Mouse (Mus musculus) cerebellum, adult (tissue): ENCODE measurements at regions not wholly inside any gene's neighbourhood (a gene's known extent, or its start where the extent isn't known, plus 50 kb on each side); places are given as distances from the start of the nearest gene placed in this dataset.

ENCODE experiments used
- ATAC-seq: cut with Nextera tagmentation; 2 replicates; pipeline ENCODE4 v1.9.2; 2017; ENCODE audit warnings: mild to moderate bottlenecking, moderate library complexity, mixed read lengths; ENCODE audit not compliant: insufficient number of reproducible peaks, low FRiP score, low TSS enrichment

DNA sequence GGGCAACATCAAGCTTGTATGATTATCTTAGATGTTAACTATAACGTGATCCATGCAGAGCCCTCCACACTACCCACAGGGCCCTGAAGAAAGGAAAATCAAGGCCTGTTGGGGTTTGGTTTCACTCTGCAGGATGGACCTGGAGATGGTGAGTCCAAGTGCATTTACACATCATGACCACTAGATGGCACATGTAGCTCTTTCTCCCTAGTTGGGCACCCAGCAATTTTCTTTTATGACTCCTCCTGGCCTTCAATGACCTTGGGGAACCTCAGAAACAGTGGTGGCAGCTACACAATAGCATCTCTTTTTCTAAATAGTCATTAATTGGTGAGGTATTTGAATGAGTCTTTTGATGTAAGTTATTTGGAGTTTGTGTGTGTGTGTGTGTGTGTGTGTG is 442.1 kb downstream of the Etnk1 start:
- no peak for ATAC-seq

DNA sequence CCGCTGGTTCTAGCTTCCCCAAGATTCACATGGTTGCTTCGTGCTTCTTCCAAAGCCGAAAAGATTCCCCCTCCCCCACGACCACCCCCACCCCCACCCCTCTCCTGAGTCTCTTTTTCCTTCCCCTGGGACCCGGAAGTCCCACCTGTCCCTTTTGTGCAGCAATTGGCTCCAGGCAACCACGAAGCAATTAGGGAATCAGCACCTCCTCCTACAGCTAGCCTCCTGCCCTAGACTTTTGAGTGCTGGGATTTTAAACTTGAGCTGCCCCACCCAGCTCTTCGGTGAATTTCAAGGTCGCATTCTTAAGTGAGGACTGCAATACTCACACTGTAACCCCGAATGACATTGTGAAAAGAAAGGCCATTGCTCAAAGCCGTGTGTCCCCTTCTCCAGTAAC is 445.9 kb downstream of the Etnk1 start:
- no peak for ATAC-seq

DNA sequence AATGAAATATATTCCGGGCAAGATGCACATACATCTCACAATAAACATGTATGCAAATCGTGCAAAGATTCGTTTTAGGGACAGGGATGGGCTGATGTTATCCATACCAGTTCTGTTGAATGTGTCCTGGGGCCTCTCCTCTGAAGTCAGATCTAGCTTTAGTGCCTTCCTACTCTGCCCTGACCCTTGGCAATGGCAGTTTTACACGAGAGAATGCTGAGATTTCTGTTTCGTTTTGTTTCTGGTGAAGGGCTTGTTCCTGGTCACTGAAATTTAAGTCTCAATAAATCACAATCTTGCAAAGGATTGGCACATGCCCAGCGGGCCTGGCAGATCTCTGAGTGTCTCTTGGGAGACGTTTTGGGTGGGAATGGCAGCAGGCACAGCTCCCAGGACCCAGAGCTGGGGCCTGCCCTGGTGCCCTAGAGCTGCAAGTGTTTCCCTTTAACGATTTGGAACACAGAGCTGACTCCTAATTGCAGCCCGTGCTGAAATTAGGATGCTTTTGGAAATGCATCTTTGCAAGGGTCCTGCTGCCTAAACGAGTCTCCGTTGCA is 447.5 kb downstream of the Etnk1 start:
- no peak for ATAC-seq

DNA sequence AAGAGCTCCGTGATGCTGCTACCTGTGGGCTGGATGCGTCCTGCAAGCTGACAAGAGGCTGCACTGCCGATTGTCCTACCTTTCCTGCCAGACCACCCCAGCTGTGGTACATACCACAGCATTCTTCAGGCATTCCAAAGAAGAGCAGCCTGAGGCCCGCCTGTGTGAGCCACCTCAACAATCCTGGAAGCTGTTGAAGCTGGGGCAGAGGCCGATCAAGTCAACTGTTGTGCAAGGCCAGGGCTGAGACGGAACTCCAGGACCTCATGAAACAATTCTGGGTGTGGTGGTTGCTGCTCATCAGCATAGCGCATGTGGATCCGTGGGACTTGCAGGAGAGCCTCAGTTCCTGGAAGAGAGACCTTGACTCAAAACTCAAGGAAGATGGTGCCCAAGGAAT is 448.3 kb downstream of the Etnk1 start:
- no peak for ATAC-seq

DNA sequence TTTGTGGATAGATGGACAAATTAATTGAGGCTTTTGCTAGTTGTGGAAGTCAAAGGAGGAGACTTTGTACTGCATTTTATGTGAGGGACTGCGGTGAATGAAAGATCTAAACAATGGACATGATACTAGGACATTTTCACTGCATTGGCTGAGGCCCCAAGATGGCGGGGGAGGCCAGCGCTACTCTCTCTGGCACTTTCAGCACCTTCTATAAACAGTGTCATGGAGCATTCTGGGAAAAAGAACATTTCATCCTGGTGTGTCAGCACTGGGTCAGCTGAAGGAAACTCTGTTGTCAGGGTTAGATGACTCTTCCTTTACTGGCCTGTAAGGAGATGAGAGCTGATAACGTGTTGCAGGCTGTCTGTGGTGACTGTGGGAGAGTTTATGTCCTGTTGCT is 449.4 kb downstream of the Etnk1 start:
- no peak for ATAC-seq

DNA sequence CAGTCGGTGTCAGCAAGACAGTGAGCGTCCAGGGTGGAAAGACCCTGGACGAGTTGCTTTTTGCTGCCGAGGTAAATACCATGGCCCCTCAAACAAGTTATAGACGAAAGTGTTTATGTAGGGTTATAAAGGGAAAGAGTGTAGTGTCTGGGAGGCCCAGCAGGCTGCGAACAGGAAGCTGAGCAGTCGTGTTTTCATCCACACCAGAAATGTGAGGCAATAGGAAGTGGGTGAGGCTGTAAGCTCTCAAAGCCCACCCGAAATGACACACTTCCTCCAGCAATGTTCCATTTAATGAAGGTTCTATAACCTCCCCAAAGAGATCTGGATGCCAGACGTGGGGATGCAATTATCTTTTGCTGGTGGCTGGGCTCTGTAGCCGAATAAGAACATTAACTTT is 451.5 kb downstream of the Etnk1 start:
- ATAC-seq: no peak

DNA sequence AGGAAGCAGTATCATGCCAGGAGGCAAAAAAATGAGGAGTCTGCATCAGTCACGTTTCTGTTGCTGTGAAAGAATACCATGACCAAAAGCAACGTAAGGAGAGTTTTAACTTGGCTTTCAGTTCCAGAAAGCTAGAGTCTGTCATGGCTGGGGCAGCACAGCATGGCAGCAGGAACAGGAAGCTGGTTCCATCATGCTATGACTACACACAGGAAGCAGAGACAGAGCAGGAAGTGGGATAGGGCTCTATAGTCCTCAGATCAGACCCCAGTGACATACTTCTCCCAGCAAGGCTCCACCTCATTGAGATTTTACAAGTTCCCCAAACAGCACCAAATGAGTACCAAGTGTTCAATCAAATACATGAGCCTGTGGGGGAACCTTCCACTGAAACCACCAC is 453.6 kb downstream of the Etnk1 start:
- no peak for ATAC-seq

DNA sequence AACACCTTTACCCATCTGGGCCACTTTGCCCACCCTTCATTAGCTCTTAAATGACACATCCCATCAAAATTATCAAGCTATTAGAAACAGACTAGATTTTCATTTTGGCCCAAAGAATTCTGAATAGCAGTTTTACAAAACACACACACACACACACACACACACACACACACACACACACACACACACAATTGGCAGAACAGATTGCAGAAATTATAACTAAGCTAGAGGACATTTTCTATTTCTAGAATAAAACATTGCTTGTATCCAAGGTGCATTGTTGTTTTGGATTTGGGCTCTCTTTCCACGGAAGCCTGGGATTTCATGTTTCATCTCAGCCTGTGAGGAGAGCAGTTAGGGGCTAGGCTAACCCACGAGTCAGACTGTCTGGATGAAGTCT is 455.1 kb downstream of the Etnk1 start:
- ATAC-seq: no peak

DNA sequence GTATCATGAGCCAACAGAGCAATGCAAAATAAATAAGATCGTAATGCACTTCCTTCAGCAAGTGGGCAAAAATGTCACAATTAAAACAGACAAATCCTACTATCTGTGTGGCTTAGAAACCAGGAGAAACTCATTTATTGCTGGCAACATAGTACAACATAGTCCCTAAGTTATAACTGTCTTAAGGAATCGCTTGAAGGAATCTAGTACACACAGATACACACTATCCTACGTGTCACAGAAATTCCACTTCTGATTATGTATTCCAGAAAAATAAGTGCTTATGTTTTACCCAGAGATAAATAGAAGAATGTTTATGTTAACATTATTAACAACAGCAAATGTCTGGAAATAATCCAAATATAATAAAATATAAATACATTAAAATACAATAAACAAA is 457.9 kb downstream of the Etnk1 start:
- ATAC-seq: no peak

DNA sequence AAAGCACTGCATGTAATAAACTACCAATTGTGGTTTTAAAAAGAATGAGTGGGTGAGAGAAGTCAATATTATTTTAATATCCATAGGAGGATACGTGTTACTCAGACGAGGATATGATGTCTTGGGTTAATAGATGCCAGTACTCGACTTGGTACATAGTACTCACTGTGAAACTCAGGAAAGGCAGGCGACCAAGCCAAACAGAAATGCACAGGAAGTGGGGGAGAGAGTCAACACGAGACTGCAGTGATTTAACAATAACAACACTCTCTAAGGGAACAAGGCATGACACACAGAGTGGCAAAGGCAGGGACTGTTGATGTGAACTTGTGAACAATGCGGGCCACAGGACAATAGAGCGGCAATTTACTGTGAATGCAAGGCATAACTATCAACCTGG is 464.6 kb downstream of the Etnk1 start:
- ATAC-seq: no peak

DNA sequence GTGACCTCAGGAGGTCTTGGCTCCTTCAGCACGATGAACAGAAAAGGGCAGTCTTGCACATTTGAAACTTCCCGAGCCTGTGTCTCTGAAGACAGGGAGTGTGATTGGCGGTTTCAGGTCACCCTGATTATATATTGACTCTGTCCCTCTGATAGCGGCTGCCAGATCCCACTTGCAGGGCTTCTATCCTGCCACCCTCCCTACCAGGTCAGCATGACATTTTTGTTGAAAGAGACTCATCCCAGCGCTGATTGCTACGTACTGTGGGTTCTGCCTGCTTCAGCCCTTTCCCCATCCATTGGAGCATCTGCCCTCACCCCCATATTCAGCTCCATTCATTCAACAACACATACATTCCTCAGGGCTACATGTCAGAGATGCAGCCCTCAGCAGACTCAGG is 466.7 kb downstream of the Etnk1 start:
- ATAC-seq: no peak

DNA sequence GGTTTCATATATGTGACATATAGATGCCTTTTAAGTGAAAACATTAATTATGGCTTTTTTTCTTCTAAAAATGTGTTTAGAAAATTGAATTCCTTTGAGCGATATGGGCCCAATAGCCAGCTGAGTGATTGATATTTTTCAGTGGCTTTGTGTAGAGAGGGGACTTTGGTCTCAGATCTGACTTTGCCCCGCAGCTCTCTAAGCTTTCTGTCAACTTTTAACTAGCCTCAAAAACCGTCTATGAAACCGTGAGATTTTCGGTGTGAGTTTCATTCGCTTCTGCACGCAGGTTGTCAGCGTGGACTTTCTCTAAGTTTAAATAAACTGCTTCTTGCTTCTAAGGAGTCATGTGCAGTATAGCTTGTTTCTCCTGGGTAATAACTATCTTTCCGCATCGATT is 467.3 kb downstream of the Etnk1 start:
- ATAC-seq: no peak

DNA sequence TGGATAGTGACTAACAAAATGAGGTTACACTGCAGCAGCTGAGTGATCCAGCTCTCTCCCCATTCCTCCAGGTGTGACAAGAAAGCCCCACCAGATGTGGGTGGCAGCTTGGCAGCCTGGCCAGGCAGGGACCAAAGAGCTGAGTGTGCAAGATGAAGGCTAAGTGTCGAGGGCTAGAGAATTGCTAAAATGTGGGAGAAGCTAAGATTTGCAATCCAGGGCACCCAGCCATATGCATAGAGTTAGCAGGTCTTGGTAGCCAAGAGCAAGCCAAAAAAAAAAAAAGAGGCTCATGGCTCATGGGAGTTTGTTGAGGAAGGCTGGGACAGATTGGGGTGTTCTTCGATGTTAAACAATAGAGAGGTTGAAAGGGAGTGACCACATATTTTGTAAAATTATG is 468.0 kb downstream of the Etnk1 start:
- ATAC-seq: no peak

DNA sequence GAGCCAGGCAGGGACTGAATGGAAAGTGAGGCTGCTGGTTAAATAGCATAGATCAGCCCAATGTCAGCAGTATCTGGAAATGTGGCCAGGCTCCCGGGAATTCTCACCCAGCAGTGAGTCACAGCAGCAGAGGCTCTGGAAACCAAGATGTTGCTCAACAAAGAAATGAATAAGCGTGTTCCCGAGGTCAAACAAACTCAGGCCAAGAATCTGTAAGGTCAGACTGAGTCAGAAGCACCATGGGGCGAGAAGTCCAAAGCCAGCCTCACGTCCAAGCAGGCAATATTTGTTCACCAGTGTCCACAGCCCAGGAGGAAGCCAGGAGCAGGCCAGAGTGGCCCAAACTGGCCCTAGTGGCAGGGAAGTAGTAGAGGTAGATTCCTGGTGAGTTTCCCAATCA is 473.6 kb downstream of the Etnk1 start:
- ATAC-seq: no peak

DNA sequence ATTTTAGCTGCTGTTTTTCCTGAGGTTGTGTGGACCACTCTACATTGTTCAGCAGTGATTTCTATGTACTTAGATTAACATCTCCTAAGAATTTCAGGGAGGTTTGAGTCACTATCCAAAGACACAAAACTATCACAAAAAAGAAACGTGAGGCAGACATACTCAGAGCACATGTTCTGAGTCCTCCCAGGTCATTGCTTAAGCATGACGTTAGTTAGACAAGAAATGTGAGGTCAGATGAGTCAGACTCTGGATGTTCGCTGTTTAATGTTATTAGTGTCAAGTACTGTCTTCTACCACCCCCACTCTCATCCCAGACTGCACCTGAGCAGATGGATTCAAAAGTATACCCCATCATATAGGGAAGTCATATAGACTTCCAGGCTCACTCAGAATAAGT is 475.0 kb downstream of the Etnk1 start:
- ATAC-seq: no peak

DNA sequence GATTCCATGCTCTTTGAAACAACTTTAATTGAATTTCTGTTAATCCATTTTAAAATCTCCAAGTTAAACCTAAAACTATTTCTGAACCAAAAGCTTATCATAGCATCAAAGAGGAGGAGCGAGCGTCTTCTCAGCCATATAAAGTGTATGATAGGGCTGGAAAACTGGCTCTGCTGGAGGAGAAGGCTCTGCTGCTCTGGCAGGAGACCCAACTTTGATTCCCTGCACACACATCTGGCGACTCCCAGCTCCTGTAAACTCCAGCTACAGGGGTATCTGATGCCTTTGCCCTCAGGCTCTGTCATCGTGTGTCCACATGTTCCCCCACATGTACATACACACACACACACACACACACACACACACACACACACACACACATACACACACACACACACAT is 479.0 kb downstream of the Etnk1 start:
- no peak for ATAC-seq

DNA sequence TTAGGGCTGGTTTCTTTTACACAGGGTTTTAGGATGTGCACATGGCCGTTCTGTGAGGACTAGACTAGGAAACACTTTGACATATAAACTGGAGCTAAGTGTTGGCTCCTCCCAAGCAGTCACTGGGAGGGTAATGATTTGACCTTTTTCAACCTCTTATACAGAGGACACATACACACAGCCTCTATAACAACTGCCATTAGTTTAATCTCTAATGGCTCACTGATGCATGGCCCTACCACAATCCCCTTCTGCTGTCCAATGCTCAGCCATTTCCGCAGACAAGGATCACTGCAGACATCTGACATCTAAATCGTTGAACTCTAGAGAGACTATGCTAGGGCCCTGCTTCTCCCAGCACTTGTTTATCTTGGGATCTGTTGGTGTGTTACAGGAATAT is 481.5 kb downstream of the Etnk1 start:
- no peak for ATAC-seq

DNA sequence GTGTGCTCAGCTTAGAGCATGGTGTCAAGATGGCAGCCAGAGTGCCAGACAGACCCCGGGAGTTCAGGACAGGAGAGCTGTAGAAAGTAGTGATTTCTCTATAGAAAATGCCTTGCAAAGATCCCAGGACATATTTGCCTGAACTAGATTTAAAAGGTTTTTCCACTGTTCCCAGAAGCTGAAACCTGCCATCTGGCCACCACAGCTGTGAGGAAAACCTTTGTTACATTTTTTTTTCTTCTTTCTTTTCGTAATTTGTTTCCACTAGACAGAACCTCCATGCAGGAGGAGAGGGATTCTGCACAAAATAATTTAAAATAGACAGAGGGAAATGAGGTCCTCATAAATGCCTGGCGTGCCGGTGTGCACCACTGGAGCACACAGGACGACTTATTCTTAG is 489.6 kb downstream of the Etnk1 start:
- no peak for ATAC-seq

DNA sequence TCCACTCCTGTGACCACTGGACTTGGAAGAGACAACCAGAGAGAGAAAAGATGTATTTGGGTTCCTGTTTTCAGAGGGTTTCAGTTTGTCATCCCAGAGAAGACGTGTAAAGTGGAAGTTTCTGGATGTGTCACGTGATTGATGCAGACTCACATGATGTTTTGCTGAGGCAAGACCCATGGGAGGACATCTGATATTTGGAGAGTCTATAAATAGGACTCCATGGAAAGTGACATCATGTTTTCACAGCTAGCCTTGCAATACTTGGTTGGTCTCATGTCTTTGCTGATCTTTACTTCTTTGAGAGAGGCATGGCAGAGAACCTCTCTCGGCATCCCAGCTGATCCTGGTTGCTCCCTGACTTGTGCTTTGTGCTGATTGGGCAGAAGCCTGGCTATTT is 493.8 kb downstream of the Etnk1 start:
- no peak for ATAC-seq

DNA sequence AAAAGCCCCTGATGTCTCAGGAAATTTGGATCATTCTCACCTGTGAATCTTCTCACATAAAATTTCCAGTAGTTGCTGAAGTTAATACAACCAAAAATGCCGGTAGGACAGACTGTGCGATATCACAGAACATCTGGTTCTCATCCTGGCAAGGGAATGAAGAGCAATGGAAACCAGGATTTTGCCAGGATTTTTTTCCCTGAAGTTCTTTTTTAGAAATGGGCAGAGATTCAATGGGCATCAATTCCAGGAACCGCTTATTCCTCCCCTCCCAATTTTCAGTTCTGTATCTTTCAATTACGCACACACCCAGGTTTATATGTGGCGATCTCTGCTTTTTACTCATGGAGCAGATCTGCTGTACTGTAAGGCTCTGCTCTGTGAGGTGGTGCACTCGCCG is 496.3 kb downstream of the Etnk1 start:
- ATAC-seq: no peak

DNA sequence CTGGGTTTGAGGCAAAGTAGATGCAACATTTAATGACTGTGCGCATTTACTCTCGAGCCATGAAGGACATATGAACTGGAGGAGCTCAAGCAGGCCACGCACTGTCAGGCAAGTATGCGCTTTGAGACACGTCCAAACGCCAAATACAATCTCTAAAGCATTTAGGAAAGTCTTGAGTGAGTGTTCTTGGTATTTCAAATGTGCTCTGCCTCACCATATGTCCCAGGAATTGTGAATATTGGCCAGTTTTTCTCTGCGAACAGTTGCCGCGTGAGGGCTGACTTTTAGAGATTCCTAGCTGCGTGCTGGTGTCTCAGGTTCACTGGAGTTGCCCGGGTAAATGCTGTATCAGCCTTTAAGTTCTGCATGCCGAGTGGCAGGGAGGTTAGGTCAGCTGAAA is 498.4 kb downstream of the Etnk1 start:
- no peak for ATAC-seq

DNA sequence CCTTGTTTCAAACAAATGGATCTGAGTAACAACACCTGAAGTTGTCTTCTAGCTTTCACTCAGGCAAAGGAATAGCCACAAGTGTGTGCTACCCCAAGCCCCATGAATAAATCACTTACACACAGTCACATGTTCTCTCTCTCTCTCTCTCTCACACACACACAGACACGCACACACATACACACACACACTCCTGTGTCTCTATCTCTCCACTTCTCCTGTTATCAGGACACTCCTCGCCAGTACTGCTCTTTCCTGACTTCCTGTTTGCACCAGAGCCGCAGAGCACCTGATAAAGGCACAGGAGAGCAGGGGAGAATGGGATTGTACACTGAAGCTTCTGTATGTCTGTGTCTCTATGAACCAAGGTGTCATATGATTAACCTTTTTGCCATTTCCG is 501.5 kb downstream of the Etnk1 start:
- no peak for ATAC-seq

DNA sequence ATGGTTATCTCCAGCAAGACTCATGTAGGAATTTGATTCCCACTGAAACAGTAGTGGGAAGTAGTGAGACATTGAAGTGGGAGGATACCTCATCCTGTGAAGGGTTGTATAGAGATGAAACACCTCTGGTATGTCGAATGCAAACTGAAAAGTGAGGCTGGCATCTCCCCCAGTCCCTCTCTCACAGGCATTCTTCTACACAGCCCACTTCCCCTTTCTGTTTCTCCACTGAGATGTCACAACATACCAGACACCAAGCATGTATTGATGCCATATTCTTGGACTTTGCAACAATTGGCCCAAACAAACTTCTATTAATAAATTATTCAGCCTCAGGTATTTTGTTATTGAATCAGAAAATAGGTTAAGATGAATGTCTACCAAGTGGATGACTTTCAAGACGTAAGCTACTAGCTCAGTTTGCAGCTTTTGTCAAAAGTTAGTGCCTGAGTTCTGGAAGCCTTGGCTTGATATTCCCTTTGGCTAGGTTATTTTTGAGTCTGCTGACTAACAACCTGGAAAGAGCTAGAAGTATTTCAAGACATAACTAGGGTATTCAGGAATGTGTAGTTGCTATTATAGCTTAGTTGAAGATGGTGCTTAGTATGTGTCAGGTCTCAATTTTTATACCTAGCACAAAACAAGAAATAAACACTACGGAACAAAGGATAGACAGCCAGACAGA is 502.6 kb downstream of the Etnk1 start:
- no peak for ATAC-seq
